Mouse (Mus musculus): ENCODE data around the gene Ifne.

DNA sequence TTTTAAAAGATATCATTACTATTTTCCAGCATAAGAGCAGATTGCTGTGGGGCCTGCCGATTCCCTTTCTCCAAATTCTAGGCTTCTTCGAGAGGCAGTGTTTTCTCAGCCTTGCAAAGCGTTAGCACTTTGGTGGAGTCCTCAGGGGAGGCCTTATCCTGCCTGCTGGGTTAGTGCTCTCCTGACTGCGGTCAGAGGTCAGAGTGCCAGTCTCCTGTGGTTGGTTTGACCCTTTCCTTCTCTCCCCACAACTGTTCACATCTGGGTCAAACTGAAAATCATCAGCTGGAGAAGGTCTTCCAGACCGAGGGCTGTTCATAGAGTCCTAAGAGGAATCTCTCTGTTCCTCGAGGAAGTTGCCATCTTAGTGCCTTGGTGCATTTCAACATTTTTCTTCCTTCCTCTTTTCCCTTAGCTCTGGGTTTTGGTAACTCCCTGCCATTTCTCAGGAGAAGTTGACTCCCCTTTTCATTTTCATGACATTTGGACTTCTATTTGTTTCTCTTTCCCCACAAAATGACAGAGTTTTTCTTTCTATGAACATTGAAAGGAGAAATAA is 14.9 kb downstream of the Ifne start:
- no peak for TF ChIP-seq CTCF (IDR thresholded peaks at IDR 0.05; ENCODE audit: borderline replicate concordance, control insufficient read depth, extremely low read depth, insufficient read depth, low read length, poor library complexity)
- TF ChIP-seq POLR2A (IDR thresholded peaks at IDR 0.05; ENCODE audit: control insufficient read depth, extremely low read depth, insufficient read depth, low read length, poor library complexity): no peak

Data from thymus, adult 2 months (tissue).